Mouse (Mus musculus): ENCODE measurements around the gene Kat8. TPM values are rescaled to one million over a fixed set of nuclear protein-coding genes. Genes with fewer than 3 reads are reported as not detected.

Kat8 gene
- polyA plus RNA-seq, 2 experiments = 39.1 to 43.4 TPM

DNA sequence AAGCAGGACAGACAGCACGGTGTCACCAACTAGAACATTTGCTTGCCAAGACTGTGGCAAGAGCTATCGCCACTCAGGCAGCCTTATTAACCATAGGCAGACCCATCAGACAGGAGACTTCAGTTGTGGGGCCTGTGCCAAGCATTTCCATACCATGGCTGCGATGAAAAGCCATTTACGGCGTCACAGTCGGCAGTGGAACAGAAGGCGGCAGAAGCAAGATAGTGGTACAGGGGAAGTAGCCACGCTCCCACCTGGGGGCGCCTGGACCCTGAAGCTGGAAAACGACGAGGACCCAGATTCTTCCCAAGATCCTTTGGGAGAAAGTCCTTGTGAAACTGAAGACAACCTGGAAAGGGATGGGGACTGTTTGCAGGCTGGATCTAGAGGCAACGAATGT is 31.9 kb upstream of the Kat8 start:
- H3K27ac ChIP-seq (replicated peaks; ENCODE audit: low read depth, low read length) = no peak overlapping the region
- no peak for DNase-seq (ENCODE audit: low spot score)
- H3K4me2 ChIP-seq (replicated peaks; ENCODE audit: low read depth, low read length, severe bottlenecking) = no peak overlapping the region
- H3K27me3 ChIP-seq (ENCODE audit: control insufficient read depth, insufficient read depth, low read length) = no peaks in the 10 kb centered on the region
- no peak overlapping the region for H3K4me3 ChIP-seq (replicated peaks; ENCODE audit: low read length)
- no peaks in the 10 kb centered on the region for H3K9me3 ChIP-seq (ENCODE audit: control insufficient read depth, low read length)
- H3K36me3 ChIP-seq (ENCODE audit: control insufficient read depth, insufficient read depth, low read length) = peaks cover 72% of the 10 kb centered on the region
- TF ChIP-seq POLR2A (IDR thresholded peaks at IDR 0.05; ENCODE audit: borderline replicate concordance, extremely low read depth, insufficient read depth, insufficient read length) = no peak
- WGBS = 88% methylated on average over 12 of the region's 12 CpGs
- no peak overlapping the region for H3K9ac ChIP-seq (ENCODE audit: low read depth, low read length, severe bottlenecking)
- H3K4me1 ChIP-seq (ENCODE audit: control insufficient read depth, insufficient read depth, low read length) = peaks cover 6% of the 10 kb centered on the region
- ATAC-seq (ENCODE audit: low FRiP score, low read depth) = no peak

- Histone ChIP-seq H3K36me3 (ENCODE audit: control insufficient read depth, insufficient read depth, low read length) (peaks cover 91% of the 10 kb centered on the region), H3K9me3 (ENCODE audit: control insufficient read depth, low read length) (no peaks in the 10 kb centered on the region), H3K27me3 (ENCODE audit: control insufficient read depth, insufficient read depth, low read length) (no peaks in the 10 kb centered on the region), H3K4me1 (ENCODE audit: control insufficient read depth, insufficient read depth, low read length) (no peaks in the 10 kb centered on the region), H3K9ac (ENCODE audit: low read depth, low read length, severe bottlenecking) (no peak overlapping the region), H3K4me3 (replicated peaks; ENCODE audit: low read length) (no peak overlapping the region), H3K4me2 (replicated peaks; ENCODE audit: low read depth, low read length, severe bottlenecking) (no peak overlapping the region), H3K27ac (replicated peaks; ENCODE audit: low read depth, low read length) (no peak overlapping the region)
- DNase-seq (ENCODE audit: low spot score) (no peak), ATAC-seq (ENCODE audit: low FRiP score, low read depth) (no peak)
- WGBS = 46% methylated on average over 6 of the region's 6 CpGs
- TF ChIP-seq POLR2A (IDR thresholded peaks at IDR 0.05; ENCODE audit: borderline replicate concordance, extremely low read depth, insufficient read depth, insufficient read length) = no peak
Observed at GRCm38 (mm10) chr7:127885951-127886350, 26.4 kb upstream of the Kat8 start.

GRCm38 (mm10) chr7:127886551-127886950 is 25.8 kb upstream of the Kat8 start:
- ATAC-seq (ENCODE audit: low FRiP score, low read depth) (no peak), DNase-seq (ENCODE audit: low spot score) (no peak)
- Histone ChIP-seq H3K9ac (ENCODE audit: low read depth, low read length, severe bottlenecking) (no peak overlapping the region), H3K27me3 (ENCODE audit: control insufficient read depth, insufficient read depth, low read length) (no peaks in the 10 kb centered on the region), H3K4me3 (replicated peaks; ENCODE audit: low read length) (no peak overlapping the region), H3K4me1 (ENCODE audit: control insufficient read depth, insufficient read depth, low read length) (no peaks in the 10 kb centered on the region), H3K36me3 (ENCODE audit: control insufficient read depth, insufficient read depth, low read length) (peaks cover 87% of the 10 kb centered on the region), H3K4me2 (replicated peaks; ENCODE audit: low read depth, low read length, severe bottlenecking) (no peak overlapping the region), H3K27ac (replicated peaks; ENCODE audit: low read depth, low read length) (no peak overlapping the region), H3K9me3 (ENCODE audit: control insufficient read depth, low read length) (no peaks in the 10 kb centered on the region)
- 84% methylated on average over 6 of the region's 6 CpGs for WGBS
- TF ChIP-seq POLR2A (IDR thresholded peaks at IDR 0.05; ENCODE audit: borderline replicate concordance, extremely low read depth, insufficient read depth, insufficient read length) = no peak

DNA sequence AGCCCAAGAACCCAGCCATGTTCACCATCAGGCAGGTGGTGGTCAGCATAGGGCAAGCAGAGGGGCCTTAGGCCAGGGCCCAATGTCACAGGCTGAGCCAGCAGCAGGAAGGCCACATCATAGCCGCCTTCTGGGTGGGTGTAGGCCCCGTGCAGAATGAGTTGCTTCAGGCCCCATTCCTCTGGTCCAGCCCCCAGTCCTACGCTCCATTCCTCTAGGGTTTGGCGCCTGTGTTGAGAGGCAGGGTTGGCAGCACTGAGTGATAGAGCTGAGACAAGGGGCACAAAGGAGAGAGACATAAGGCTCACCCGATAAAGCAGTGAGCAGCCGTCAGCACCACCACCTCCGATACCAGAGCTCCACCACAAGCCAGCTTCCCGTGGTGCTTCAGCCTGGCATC is 25.1 kb upstream of the Kat8 start:
- H3K4me3 ChIP-seq (replicated peaks; ENCODE audit: low read length) = no peak overlapping the region
- H3K4me1 ChIP-seq (ENCODE audit: control insufficient read depth, insufficient read depth, low read length) = no peaks in the 10 kb centered on the region
- H3K9ac ChIP-seq (ENCODE audit: low read depth, low read length, severe bottlenecking) = no peak overlapping the region
- ATAC-seq (ENCODE audit: low FRiP score, low read depth) (no peak), DNase-seq (ENCODE audit: low spot score) (no peak)
- WGBS = 89% methylated on average over 8 of the region's 8 CpGs
- no peaks in the 10 kb centered on the region for H3K27me3 ChIP-seq (ENCODE audit: control insufficient read depth, insufficient read depth, low read length)
- no peak for TF ChIP-seq POLR2A (IDR thresholded peaks at IDR 0.05; ENCODE audit: borderline replicate concordance, extremely low read depth, insufficient read depth, insufficient read length)
- H3K4me2 ChIP-seq (replicated peaks; ENCODE audit: low read depth, low read length, severe bottlenecking) = no peak overlapping the region
- no peak overlapping the region for H3K27ac ChIP-seq (replicated peaks; ENCODE audit: low read depth, low read length)
- H3K36me3 ChIP-seq (ENCODE audit: control insufficient read depth, insufficient read depth, low read length) = peaks cover 85% of the 10 kb centered on the region
- no peaks in the 10 kb centered on the region for H3K9me3 ChIP-seq (ENCODE audit: control insufficient read depth, low read length)

GRCm38 (mm10) chr7:127887781-127888180 is 24.5 kb upstream of the Kat8 start:
- H3K27ac ChIP-seq (replicated peaks; ENCODE audit: low read depth, low read length) = no peak overlapping the region
- no peak for TF ChIP-seq POLR2A (IDR thresholded peaks at IDR 0.05; ENCODE audit: borderline replicate concordance, extremely low read depth, insufficient read depth, insufficient read length)
- 84% methylated on average over 3 of the region's 3 CpGs for WGBS
- no peaks in the 10 kb centered on the region for H3K27me3 ChIP-seq (ENCODE audit: control insufficient read depth, insufficient read depth, low read length)
- H3K9ac ChIP-seq (ENCODE audit: low read depth, low read length, severe bottlenecking) = no peak overlapping the region
- no peak overlapping the region for H3K4me2 ChIP-seq (replicated peaks; ENCODE audit: low read depth, low read length, severe bottlenecking)
- DNase-seq (ENCODE audit: low spot score) (no peak), ATAC-seq (ENCODE audit: low FRiP score, low read depth) (no peak)
- H3K36me3 ChIP-seq (ENCODE audit: control insufficient read depth, insufficient read depth, low read length) = peaks cover 85% of the 10 kb centered on the region
- no peaks in the 10 kb centered on the region for H3K9me3 ChIP-seq (ENCODE audit: control insufficient read depth, low read length)
- no peak overlapping the region for H3K4me3 ChIP-seq (replicated peaks; ENCODE audit: low read length)
- no peaks in the 10 kb centered on the region for H3K4me1 ChIP-seq (ENCODE audit: control insufficient read depth, insufficient read depth, low read length)

DNA sequence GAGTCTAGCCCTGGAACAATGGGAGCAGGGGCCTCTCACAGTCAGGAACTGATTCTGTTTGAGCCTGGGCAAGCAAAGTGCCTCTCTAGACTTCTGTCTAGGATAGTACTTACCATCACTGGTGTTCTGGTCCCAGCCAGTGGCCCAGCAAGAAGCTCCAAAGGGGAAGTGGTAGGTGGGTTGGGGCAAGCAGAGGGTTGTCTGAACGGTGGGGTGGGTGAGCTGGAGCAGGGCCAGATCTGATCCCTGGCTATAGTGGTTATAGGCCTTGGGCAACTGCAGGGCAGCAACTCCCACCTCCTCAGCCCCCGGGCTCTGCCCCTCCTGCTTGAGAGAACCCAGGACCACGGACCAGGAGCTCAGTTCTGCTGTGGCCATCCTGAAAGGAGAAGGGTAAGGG is 23.5 kb upstream of the Kat8 start:
- ATAC-seq (ENCODE audit: low FRiP score, low read depth) (no peak), DNase-seq (ENCODE audit: low spot score) (no peak)
- H3K9me3 ChIP-seq (ENCODE audit: control insufficient read depth, low read length) = no peaks in the 10 kb centered on the region
- no peak for TF ChIP-seq POLR2A (IDR thresholded peaks at IDR 0.05; ENCODE audit: borderline replicate concordance, extremely low read depth, insufficient read depth, insufficient read length)
- WGBS = 77% methylated on average over 3 of the region's 3 CpGs
- H3K36me3 ChIP-seq (ENCODE audit: control insufficient read depth, insufficient read depth, low read length) = peaks cover 85% of the 10 kb centered on the region
- no peak overlapping the region for H3K9ac ChIP-seq (ENCODE audit: low read depth, low read length, severe bottlenecking)
- no peak overlapping the region for H3K4me2 ChIP-seq (replicated peaks; ENCODE audit: low read depth, low read length, severe bottlenecking)
- no peak overlapping the region for H3K4me3 ChIP-seq (replicated peaks; ENCODE audit: low read length)
- no peaks in the 10 kb centered on the region for H3K27me3 ChIP-seq (ENCODE audit: control insufficient read depth, insufficient read depth, low read length)
- H3K27ac ChIP-seq (replicated peaks; ENCODE audit: low read depth, low read length) = no peak overlapping the region
- no peaks in the 10 kb centered on the region for H3K4me1 ChIP-seq (ENCODE audit: control insufficient read depth, insufficient read depth, low read length)
